Mouse (Mus musculus): Measurements from ENCODE around the gene Chst12. TPM values are rescaled to one million over a fixed set of nuclear protein-coding genes. Genes with fewer than 3 reads are reported as not detected.

The Chst12 gene
- polyA plus RNA-seq, 1 experiment from 2014 or later: 18.8 TPM

DNA sequence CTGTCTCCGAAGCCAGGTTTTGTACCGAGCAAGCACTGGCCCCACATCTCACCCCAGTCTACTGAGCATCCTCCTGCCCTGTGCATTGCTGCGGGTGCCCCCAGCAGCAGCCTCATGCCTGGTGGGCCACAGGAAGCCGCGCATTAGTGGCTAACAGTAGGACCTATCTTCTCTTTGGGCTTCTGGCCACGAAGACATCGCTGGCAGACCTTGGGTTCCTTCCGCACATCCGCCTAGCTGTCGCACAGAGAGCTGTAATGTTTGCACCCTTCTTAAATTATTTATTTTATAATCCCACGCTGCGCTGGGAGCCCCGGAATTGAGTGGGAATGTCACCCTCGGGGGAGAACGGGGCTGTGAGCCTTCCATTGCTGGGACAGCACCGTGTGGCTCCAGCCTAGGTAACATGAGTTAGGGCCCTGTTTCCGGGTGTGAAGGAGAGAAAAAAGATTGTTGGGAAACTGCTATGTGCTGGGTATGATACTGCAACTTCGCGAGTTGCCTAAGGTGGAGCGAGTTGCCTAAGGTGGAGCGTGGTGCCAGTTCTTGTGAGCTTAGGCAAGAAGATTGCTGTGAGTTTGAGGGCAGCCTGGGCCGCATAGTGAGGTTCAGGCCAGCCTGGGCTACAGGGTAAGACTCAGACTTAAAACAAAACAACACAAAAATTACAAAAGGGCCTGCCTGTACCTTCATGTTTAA, 895 bp downstream of the Chst12 start:
- Histone ChIP-seq H3K9me3 (ENCODE audit: control insufficient read depth) (no peaks in the 10 kb centered on the region), H3K4me3 (ENCODE audit: low read depth, low read length) (peak overlapping the region; percentile 47), H3K27me3 (replicated peaks; ENCODE audit: control insufficient read depth, insufficient read depth, low read length) (no peaks in the 10 kb centered on the region), H3K9ac (ENCODE audit: low read depth, low read length) (peak overlapping the region; percentile 41; the same call in 1 of the 2 replicates), H3K27ac (ENCODE audit: low read depth, low read length) (peak overlapping the region; percentile 15; the same call in 1 of the 2 replicates), H3K4me1 (replicated peaks; ENCODE audit: control insufficient read depth, insufficient read depth, low read length) (peaks cover 8% of the 10 kb centered on the region; the same call in 1 of the 2 replicates), H3K36me3 (ENCODE audit: control insufficient read depth, insufficient read depth) (no peaks in the 10 kb centered on the region), H3K4me2 (replicated peaks; ENCODE audit: low read depth) (peak overlapping the region; percentile 71)
- ATAC-seq: no peak
- no peak for TF ChIP-seq CTCF (IDR thresholded peaks at IDR 0.05; ENCODE audit: low read depth)
- WGBS: 31% methylated on average over 22 of the region's 22 CpGs

DNA sequence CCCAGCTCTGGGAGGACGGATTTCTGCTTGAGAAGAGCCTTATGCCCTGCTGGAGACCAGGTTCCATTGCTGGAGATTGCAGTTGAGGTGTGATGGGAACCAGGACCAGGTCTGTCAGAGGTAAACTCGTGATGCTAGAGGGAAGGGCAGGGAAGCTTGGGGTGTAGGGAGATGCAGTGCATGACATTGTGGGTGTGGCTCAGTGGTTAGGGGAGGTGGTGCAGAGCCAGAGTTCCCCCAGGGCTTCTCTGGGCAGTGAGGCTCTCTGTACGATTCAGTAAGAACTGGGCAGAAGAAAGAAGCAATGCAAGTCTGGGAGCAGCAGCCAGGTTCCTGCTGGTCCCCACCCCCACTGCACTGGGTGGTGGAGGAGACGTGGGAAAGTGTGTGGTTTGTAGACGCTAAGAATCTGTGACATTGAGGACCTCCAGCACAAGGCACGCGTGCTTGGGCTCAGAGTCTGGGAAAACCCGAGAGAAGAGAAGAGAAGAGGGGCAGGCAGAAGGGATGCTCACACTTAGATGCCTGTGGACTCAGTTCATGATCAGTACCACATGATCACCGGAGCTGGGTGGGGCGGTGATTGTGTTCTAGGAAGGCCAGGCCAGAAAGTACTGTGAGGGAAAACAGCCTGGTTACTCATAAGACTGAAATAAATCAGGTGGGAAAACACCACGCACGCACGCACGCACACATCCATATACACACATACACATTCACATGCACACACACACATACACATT, 2.3 kb downstream of the Chst12 start:
- no peak overlapping the region for H3K27ac ChIP-seq (ENCODE audit: low read depth, low read length)
- no peak for ATAC-seq
- no peaks in the 10 kb centered on the region for H3K27me3 ChIP-seq (replicated peaks; ENCODE audit: control insufficient read depth, insufficient read depth, low read length)
- TF ChIP-seq CTCF (IDR thresholded peaks at IDR 0.05; ENCODE audit: low read depth): no peak
- H3K4me3 ChIP-seq (ENCODE audit: low read depth, low read length): no peak overlapping the region
- peaks cover 5% of the 10 kb centered on the region; the same call in 1 of the 2 replicates for H3K4me1 ChIP-seq (replicated peaks; ENCODE audit: control insufficient read depth, insufficient read depth, low read length)
- H3K9ac ChIP-seq (ENCODE audit: low read depth, low read length): no peak overlapping the region
- 75% methylated on average over 14 of the region's 14 CpGs for WGBS
- no peaks in the 10 kb centered on the region for H3K9me3 ChIP-seq (ENCODE audit: control insufficient read depth)
- no peaks in the 10 kb centered on the region for H3K36me3 ChIP-seq (ENCODE audit: control insufficient read depth, insufficient read depth)
- H3K4me2 ChIP-seq (replicated peaks; ENCODE audit: low read depth): 0 out of 2 replicates have a peak overlapping the region, but pooled peaks have one; percentile 0

DNA sequence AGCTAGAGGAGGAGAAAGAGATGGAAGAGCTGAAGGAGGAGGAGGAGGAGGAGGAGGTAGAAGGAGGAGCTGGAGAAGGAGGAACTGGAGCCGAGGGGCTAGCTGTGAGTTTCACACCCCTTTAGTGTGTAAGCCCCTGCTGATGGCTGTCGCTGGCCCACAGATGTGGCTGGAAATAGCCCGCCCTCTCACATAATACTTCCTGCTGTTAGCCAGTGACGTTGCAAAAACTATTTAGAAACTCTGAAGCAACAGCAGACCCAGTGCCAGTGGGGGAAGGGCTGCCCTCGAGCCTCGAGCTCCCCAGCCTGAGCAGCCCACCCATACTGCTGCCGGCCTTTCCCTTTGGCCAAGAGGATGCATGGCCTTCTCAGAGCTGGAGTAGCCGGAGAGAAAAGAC, 3.3 kb downstream of the Chst12 start:
- Histone ChIP-seq H3K9ac (ENCODE audit: low read depth, low read length) (no peak overlapping the region), H3K4me2 (replicated peaks; ENCODE audit: low read depth) (peak overlapping the region; percentile 17; the same call in 1 of the 2 replicates), H3K36me3 (ENCODE audit: control insufficient read depth, insufficient read depth) (no peaks in the 10 kb centered on the region), H3K4me1 (replicated peaks; ENCODE audit: control insufficient read depth, insufficient read depth, low read length) (peaks cover 4% of the 10 kb centered on the region; the same call in 1 of the 2 replicates), H3K27ac (ENCODE audit: low read depth, low read length) (no peak overlapping the region), H3K9me3 (ENCODE audit: control insufficient read depth) (no peaks in the 10 kb centered on the region), H3K4me3 (ENCODE audit: low read depth, low read length) (no peak overlapping the region), H3K27me3 (replicated peaks; ENCODE audit: control insufficient read depth, insufficient read depth, low read length) (no peaks in the 10 kb centered on the region)
- TF ChIP-seq CTCF (IDR thresholded peaks at IDR 0.05; ENCODE audit: low read depth): no peak
- no peak for ATAC-seq
- 57% methylated on average over 8 of the region's 8 CpGs for WGBS

DNA sequence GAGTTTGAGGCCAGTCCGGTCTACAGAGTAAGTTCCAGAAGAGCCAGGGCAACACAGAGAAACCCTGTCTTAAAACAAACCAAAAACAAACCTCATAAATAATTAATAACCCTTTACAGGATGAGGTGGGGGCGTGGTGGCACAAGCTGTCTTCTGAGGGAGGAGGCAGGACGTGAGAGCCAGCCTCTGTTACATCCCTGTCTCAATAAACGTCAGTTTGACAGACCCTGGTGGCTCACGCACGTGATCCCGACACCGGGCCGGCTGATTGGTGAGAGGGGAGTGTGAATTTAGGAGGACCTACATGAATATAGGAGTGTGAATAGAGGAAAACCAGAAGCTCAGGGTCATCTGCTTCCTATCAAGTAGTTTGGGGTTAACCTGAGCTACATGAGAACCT, 3.9 kb downstream of the Chst12 start:
- TF ChIP-seq CTCF (IDR thresholded peaks at IDR 0.05; ENCODE audit: low read depth): no peak
- Histone ChIP-seq H3K9me3 (ENCODE audit: control insufficient read depth) (no peaks in the 10 kb centered on the region), H3K27ac (ENCODE audit: low read depth, low read length) (no peak overlapping the region), H3K36me3 (ENCODE audit: control insufficient read depth, insufficient read depth) (no peaks in the 10 kb centered on the region), H3K4me3 (ENCODE audit: low read depth, low read length) (no peak overlapping the region), H3K4me1 (replicated peaks; ENCODE audit: control insufficient read depth, insufficient read depth, low read length) (peaks cover 4% of the 10 kb centered on the region; the same call in 1 of the 2 replicates), H3K4me2 (replicated peaks; ENCODE audit: low read depth) (no peak overlapping the region), H3K27me3 (replicated peaks; ENCODE audit: control insufficient read depth, insufficient read depth, low read length) (no peaks in the 10 kb centered on the region), H3K9ac (ENCODE audit: low read depth, low read length) (no peak overlapping the region)
- WGBS: 60% methylated on average over 9 of the region's 9 CpGs
- no peak for ATAC-seq

DNA sequence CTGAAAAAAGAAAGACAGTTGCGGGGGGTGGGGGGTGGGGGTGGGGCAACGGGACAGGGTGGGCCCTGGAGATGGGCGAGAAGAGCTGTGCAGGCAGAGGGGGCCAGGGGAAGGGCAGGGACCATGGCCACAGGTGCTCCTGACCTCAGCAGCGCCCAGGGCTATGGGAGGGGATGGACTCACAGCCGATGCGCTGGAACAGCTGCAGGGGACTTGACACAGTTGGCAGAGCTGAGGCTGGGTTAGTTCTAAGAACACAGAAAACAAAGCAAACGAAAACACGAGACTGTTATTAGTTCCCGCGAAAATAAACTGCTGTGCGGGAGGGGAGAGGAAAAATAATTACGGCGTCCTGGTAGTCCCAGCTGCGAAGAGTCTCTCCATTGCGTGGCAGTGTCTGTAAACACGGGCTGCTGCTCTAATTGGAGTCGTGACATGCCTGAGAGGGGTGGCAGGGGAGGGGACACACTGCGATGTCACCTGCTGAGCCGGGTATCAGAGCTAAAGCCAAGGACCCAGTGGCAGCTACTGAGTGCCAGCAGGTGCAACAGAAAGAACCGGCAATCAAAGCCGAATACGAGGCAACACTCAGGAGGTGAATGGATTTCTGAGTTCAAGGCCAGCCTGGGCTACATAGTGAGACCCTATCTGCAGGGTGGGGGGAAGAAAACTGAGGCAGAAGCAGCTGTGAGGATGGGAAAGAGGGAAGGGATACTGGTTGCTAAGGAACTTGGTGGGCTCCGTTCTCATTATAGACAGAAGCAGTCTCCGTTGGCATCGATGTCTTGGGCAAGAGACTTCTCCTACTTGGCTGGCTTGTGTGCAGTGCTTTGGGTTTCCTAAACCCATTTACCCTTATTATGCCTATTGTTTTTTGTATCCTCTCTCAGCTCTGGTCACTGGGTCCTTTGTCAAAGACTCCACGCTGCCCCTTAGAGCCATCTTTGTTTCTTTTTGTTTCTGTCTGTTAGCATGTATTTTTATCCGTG, 5.0 kb downstream of the Chst12 start:
- H3K27me3 ChIP-seq (replicated peaks; ENCODE audit: control insufficient read depth, insufficient read depth, low read length): no peaks in the 10 kb centered on the region
- no peak overlapping the region for H3K27ac ChIP-seq (ENCODE audit: low read depth, low read length)
- no peak overlapping the region for H3K4me2 ChIP-seq (replicated peaks; ENCODE audit: low read depth)
- H3K9ac ChIP-seq (ENCODE audit: low read depth, low read length): no peak overlapping the region
- 47% methylated on average over 27 of the region's 27 CpGs for WGBS
- TF ChIP-seq CTCF (IDR thresholded peaks at IDR 0.05; ENCODE audit: low read depth): no peak
- no peaks in the 10 kb centered on the region for H3K9me3 ChIP-seq (ENCODE audit: control insufficient read depth)
- H3K4me1 ChIP-seq (replicated peaks; ENCODE audit: control insufficient read depth, insufficient read depth, low read length): peaks cover 8% of the 10 kb centered on the region; the same call in 1 of the 2 replicates
- no peaks in the 10 kb centered on the region for H3K36me3 ChIP-seq (ENCODE audit: control insufficient read depth, insufficient read depth)
- no peak overlapping the region for H3K4me3 ChIP-seq (ENCODE audit: low read depth, low read length)
- ATAC-seq: no peak
